Mouse (Mus musculus) embryonic fibroblast, embryonic 13.5 days (primary cell): ENCODE data around the gene Mmp11.

ENCODE experiments used
- CTCF ChIP-seq: IDR thresholded peaks from 2 replicates; pipeline ENCODE4 v1.5.1; 2011; ENCODE audit warnings: mild to moderate bottlenecking, control low read depth, low read length, moderate library complexity, borderline replicate concordance; ENCODE audit not compliant: insufficient read depth
- POLR2A ChIP-seq: IDR thresholded peaks from 2 replicates; pipeline ENCODE4 v1.6.1; 2011; ENCODE audit warnings: low read depth, mild to moderate bottlenecking, control low read depth, low read length, moderate library complexity

GRCm38 (mm10) chr10:75882433-75883231 is 53.7 kb downstream of the Mmp11 start:
- TF ChIP-seq CTCF (no peak), POLR2A (no peak)
